Mouse (Mus musculus): ENCODE measurements at regions not wholly inside any gene's neighbourhood (a gene's known extent, or its start where the extent isn't known, plus 50 kb on each side); places are given as distances from the start of the nearest gene placed in this dataset.
A peak's percentile ranks its signal among the peaks of the same experiment; 100 is the strongest.

DNA sequence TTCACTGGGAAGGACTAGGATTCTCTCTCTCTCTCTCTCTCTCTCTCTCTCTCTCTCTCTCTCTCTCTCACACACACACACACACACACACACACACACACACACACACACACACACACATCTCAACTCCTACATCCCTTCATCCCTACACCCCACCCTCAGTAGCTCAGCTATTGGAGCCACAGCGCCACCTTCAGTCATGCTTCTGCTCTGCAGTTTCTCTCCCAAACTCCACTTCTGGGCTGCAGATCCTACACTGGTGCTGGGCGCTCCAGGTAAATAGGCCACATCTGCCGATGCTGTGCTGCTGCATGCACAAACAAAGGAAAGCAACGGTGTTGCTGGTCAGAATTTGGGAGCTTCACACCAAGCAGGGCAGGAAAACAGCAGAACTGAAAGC lies 74.9 kb upstream of the Syt13 start:
- intact Hi-C loops (cut with DNase I) = no loop called here
- DNase-seq = peak; percentile 30 to 69

- no peak for DNase-seq
- intact Hi-C loops (cut with DNase I) = no loop called here
Observed at GRCm38 (mm10) chr2:92841626-92842025, 73.3 kb upstream of the Syt13 start.

- intact Hi-C loops (cut with DNase I) = no loop called here
Observed at GRCm38 (mm10) chr2:92845061-92845769, 69.7 kb upstream of the Syt13 start.

DNA sequence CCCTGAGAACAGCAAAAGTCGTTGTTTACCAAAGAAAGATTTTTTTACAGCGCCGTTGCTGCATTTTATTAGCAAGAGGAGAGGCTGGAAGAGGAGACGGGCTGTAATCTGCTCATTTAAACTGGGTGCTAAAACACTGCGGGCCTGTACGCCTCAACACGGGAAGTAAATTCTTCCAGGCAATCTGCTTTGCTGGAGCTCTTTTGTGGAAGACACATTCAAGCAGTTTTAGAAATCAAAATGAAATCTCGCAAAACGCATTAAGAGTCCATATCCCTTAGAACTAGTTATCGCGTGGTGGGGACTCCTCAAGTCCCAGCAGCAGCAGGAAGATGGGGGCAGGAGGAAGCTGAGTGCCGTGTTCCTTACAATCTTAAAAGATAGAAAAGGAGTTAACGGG lies 65.9 kb upstream of the Syt13 start:
- intact Hi-C loops (cut with DNase I) = no loop called here
- DNase-seq = no peak

More at GRCm38 (mm10) chr2:92845061-92845769, 69.7 kb upstream of the Syt13 start:
- peak; percentile 39 to 66 for DNase-seq

- intact Hi-C loops (cut with DNase I) = no loop called here
- no peak for DNase-seq
Observed at GRCm38 (mm10) chr2:92851336-92851735, 63.6 kb upstream of the Syt13 start.

GRCm38 (mm10) chr2:92853175-92853574 lies 61.7 kb upstream of the Syt13 start:
- DNase-seq = no peak
- intact Hi-C loops (cut with DNase I) = no loop called here

DNA sequence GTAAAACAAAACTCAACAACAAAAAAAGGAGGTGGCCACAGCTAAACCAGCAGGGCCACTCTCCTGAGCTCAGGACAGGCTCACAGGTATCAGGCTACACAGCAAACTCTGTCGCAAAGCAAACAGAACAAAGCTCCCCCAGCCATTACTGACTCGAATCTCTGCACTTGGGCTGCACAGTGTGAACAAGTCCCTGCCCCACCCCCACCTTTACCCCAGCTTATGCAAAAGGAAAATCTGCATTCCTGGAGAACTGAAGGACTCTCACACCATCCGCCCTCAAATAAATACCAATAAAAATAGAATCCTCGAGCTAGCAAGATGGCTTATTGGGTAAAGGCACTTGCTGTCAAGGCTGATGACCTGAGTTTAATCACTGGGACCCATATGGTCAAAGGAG lies 60.6 kb upstream of the Syt13 start:
- no peak for DNase-seq
- intact Hi-C loops (cut with DNase I) = no loop called here

GRCm38 (mm10) chr2:92856047-92856446 lies 58.9 kb upstream of the Syt13 start:
- intact Hi-C loops (cut with DNase I) = no loop called here
- DNase-seq = no peak

DNA sequence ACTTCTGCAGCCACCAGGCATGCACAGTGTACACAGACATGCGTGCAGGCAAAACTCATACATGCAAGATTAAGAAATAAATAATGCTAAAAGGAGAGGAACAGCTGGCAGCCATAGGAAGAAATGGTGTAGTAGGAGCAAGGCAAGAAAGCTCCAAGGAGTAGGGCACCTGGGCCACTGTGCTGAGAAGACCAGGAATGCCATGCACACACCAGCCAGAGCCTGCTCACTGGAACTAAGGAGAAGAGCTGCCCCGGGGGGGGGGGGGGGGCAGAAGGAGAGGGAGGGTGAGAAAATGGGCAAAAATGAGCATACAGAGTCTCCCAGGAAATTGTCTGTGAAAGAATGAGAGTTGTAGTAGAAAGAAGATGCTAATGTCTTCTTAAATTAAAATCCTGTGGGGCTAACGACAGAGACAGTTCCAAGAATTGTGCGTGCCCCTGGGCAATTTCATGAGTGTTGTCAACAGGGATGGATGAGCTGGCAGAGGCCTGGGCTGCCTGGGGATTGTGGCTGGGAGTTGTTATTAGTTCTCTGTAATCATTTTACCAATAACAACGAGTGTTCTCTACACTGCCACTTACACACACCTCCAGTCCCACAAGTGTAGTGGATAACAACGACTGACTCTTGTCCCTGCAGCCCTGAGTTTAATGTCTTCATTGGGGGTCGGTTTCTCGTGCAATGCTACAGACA lies 54.2 kb upstream of the Syt13 start:
- intact Hi-C loops (cut with DNase I) = no loop called here
- DNase-seq = no peak

Measured in heart, postnatal 10 days (tissue).